18 mouse cellular contexts compared by ENCODE assay signal in the genomic region with DNA sequence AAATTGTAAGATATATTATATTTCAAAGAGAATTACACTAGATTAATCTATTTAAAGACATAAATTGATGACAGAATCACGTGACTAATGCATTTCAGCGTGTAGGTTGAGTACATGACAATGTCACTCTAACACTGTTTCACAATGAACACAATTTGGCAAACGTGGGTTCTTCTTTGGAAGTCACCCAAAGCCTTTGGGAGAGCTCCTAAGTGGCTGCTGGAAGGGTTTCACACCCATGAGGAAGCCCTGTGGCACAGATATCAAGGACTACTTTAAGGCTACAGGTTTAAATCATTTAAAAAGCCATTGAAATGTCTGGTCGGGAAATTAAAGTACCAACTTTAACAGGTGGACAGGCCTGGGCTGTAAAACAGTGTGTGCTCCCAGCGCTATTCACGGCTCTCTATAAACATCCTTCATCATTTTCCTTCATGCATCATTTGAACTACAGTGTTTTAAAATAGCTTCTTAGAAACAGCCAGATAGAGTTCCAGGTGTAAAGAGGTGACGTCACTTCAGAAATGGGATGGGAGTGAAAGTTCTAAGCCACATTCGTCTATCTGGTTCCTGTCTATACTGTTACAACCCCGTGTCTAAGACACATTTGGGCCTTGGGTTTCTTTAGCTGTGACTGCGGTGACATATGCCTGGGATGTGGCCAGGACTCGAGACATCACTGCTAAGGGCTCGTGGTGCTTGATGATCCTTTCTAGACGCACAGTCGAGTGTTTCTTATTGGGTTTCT. TPM values are rescaled to one million over a fixed set of nuclear protein-coding genes. Genes with fewer than 3 reads are reported as not detected.
DNase-seq lines count a peak whose midpoint lies in the region; ATAC-seq and TF ChIP-seq lines count a peak whose summit lies in the region.
"Had no signal": no experiment of that assay in that cellular context is flagged by ENCODE, and none has a peak within 500 bp of the region (broad histone marks: within the 10 kb centered on the region; RNA-seq: fewer than 3 reads in every experiment).

No protein-coding gene starts in this region.

- H3K4me3 ChIP-seq in liver, adult 2 months (ENCODE audit: insufficient read depth, low read depth, low read length) = no peak overlapping the region
- H3K4me3 ChIP-seq in liver, embryonic 11.5 days (ENCODE audit: low read depth, low read length) = no peak overlapping the region
- H3K4me3 ChIP-seq in liver, embryonic 16.5 days (ENCODE audit: low read depth, low read length) = peak overlapping the region; percentile 55
- H3K4me3 ChIP-seq: forebrain, embryonic 12.5 days; hindbrain, embryonic 10.5 days; midbrain, embryonic 12.5 days; neural tube, embryonic 13.5 days; stomach, embryonic 15.5 days had no signal

- no peaks in the 10 kb centered on the region for H3K27me3 ChIP-seq in liver, adult 2 months (ENCODE audit: control insufficient read depth, insufficient read depth, low read length)
- no peaks in the 10 kb centered on the region for H3K27me3 ChIP-seq in liver, embryonic 11.5 days (replicated peaks; ENCODE audit: control insufficient read depth, insufficient read depth, low read length)
- H3K27me3 ChIP-seq in liver, embryonic 16.5 days (ENCODE audit: control insufficient read depth, insufficient read depth, low read depth, low read length) = no peaks in the 10 kb centered on the region
- H3K27me3 ChIP-seq: forebrain, embryonic 12.5 days; midbrain, embryonic 12.5 days; neural tube, embryonic 13.5 days; stomach, embryonic 15.5 days had no signal

- ATAC-seq in liver, embryonic 11.5 days (replicated peaks; ENCODE audit: low FRiP score) = no peak
- no peak for ATAC-seq in liver, embryonic 16.5 days (ENCODE audit: low read depth)
- ATAC-seq: lung, postnatal 0 days had no signal

- no peaks in the 10 kb centered on the region for H3K79me2 ChIP-seq in liver, adult 2 months (ENCODE audit: control insufficient read depth, insufficient read depth, low read length)

- no peaks in the 10 kb centered on the region for H3K9me3 ChIP-seq in liver, embryonic 11.5 days (ENCODE audit: control insufficient read depth, low read length)
- no peaks in the 10 kb centered on the region for H3K9me3 ChIP-seq in liver, embryonic 16.5 days (replicated peaks; ENCODE audit: control insufficient read depth, low read length)
- H3K9me3 ChIP-seq: forebrain, embryonic 12.5 days; hindbrain, embryonic 10.5 days; midbrain, embryonic 12.5 days; neural tube, embryonic 13.5 days; stomach, embryonic 15.5 days had no signal

- no peak overlapping the region for H3K9ac ChIP-seq in liver, adult 2 months (ENCODE audit: low read depth, low read length)
- no peak overlapping the region for H3K9ac ChIP-seq in liver, embryonic 11.5 days (ENCODE audit: low read depth, low read length)
- peak overlapping the region; percentile 68 for H3K9ac ChIP-seq in liver, embryonic 16.5 days (ENCODE audit: low read depth, low read length)
- H3K9ac ChIP-seq: forebrain, embryonic 12.5 days; midbrain, embryonic 12.5 days; neural tube, embryonic 13.5 days; stomach, embryonic 15.5 days had no signal

- TF ChIP-seq CTCF in liver, adult 2 months (IDR thresholded peaks at IDR 0.05; ENCODE audit: low read depth, low read length) = no peak

- H3K4me1 ChIP-seq in liver, adult 2 months (ENCODE audit: control insufficient read depth, insufficient read depth, low read length) = peaks cover 10% of the 10 kb centered on the region
- H3K4me1 ChIP-seq in liver, embryonic 11.5 days (replicated peaks; ENCODE audit: control insufficient read depth, insufficient read depth, low read length) = peaks cover 20% of the 10 kb centered on the region
- peaks cover 49% of the 10 kb centered on the region for H3K4me1 ChIP-seq in liver, embryonic 16.5 days (ENCODE audit: control insufficient read depth, low read depth, low read length)

- no peak for TF ChIP-seq POLR2A in liver, adult 2 months (IDR thresholded peaks at IDR 0.05; ENCODE audit: extremely low read depth, insufficient read depth, low read length)

- peak; percentile 23 to 24 for DNase-seq in adrenal gland, postnatal 36 days
- no peak for DNase-seq in adrenal gland, postnatal 25 days
- peak; percentile 53 for DNase-seq in liver, adult 2 months (ENCODE audit: extremely low read depth, low read depth, low spot score)
- DNase-seq in liver, embryonic 11.5 days (ENCODE audit: low spot score) = no peak
- DNase-seq in adipocyte (ENCODE audit: low spot score) = peak; percentile 81
- no peak for DNase-seq in layer of hippocampus, adult 9-11 months
- DNase-seq: cerebellum, adult 11 months; gastrocnemius, postnatal 10 days; kidney, adult 18-20 months; right cerebral cortex, postnatal 25 days had no signal

- no peaks in the 10 kb centered on the region for H3K36me3 ChIP-seq in liver, adult 2 months (ENCODE audit: control insufficient read depth, insufficient read depth, low read length)
- no peaks in the 10 kb centered on the region for H3K36me3 ChIP-seq in liver, embryonic 11.5 days (ENCODE audit: control insufficient read depth, insufficient read depth, low read length)
- no peaks in the 10 kb centered on the region for H3K36me3 ChIP-seq in liver, embryonic 16.5 days (ENCODE audit: control insufficient read depth, insufficient read depth)
- H3K36me3 ChIP-seq: forebrain, embryonic 12.5 days; hindbrain, embryonic 10.5 days; midbrain, embryonic 12.5 days; neural tube, embryonic 13.5 days; stomach, embryonic 15.5 days had no signal

- WGBS in liver, adult 2 months = 78% methylated on average over 14 of the region's 14 CpGs
- 81% methylated on average over 14 of the region's 14 CpGs for WGBS in liver, embryonic 11.5 days
- WGBS in liver, embryonic 16.5 days (ENCODE audit: insufficient replicate concordance) = 81% methylated on average over 14 of the region's 14 CpGs

- H3K27ac ChIP-seq in liver, adult 2 months (replicated peaks; ENCODE audit: insufficient read depth, low read depth, low read length) = no peak overlapping the region
- H3K27ac ChIP-seq in liver, embryonic 11.5 days (ENCODE audit: low read depth, low read length) = no peak overlapping the region
- peak overlapping the region; percentile 97 for H3K27ac ChIP-seq in liver, embryonic 16.5 days (ENCODE audit: low read length)
- H3K27ac ChIP-seq: forebrain, embryonic 12.5 days; hindbrain, embryonic 10.5 days; kidney, postnatal 0 days; midbrain, embryonic 12.5 days; neural tube, embryonic 13.5 days; stomach, embryonic 15.5 days had no signal

- no peak overlapping the region; the same call in 1 of the 2 replicates for H3K4me2 ChIP-seq in liver, embryonic 11.5 days
- peak overlapping the region; percentile 56 for H3K4me2 ChIP-seq in liver, embryonic 16.5 days (ENCODE audit: low read depth, low read length)
- H3K4me2 ChIP-seq: forebrain, embryonic 12.5 days; midbrain, embryonic 12.5 days; neural tube, embryonic 13.5 days; stomach, embryonic 15.5 days had no signal

RNA-seq across cellular contexts. Expression of a gene that starts 3.9 kb away (rescaled TPM):
- 10 to 100 TPM; 18.1 to 19.9 TPM for total RNA-seq in adrenal gland, postnatal 36 days (2021)
- total RNA-seq in adrenal gland, postnatal 25 days (2021) = 21.5 and 26.7 TPM in 2 replicates
- 17.1 and 22.4 TPM in 2 replicates for total RNA-seq in liver, adult 2 months (2014; rRNA removed)
- polyA plus RNA-seq in liver, adult 2 months (2012; rRNA removed) = 7.0 and 8.0 TPM in 2 replicates
- polyA plus RNA-seq in liver, embryonic 11.5 days (2014; fragmentation: Nextera tagmentation; extraction: Ambion mirVana) = 19.1 and 22.6 TPM in 2 replicates
- 40.8 and 42.3 TPM in 2 replicates for polyA plus RNA-seq in liver, embryonic 16.5 days (2015; fragmentation: Nextera tagmentation; extraction: Ambion mirVana)

Comparison
In these comparisons a context has a peak if more than half of its experiments do, and no peak if none do; other contexts are left out.
1. DNase-seq: peak in adrenal gland, postnatal 36 days (2 of 2), liver, adult 2 months (single experiment) and adipocyte (single experiment); none in adrenal gland, postnatal 25 days (single experiment), liver, embryonic 11.5 days (single experiment) and layer of hippocampus, adult 9-11 months (single experiment).